Mouse (Mus musculus) embryonic facial prominence, embryonic 12.5 days (tissue): Measurements from ENCODE around the gene Evpl. TPM values are rescaled to one million over a fixed set of nuclear protein-coding genes. Genes with fewer than 3 reads are reported as not detected.

ENCODE experiments used
- ATAC-seq: fragments of 200-750 bp; cut with Nextera tagmentation; 2 replicates; pipeline ENCODE4 v1.8.0; 2017; ENCODE audit not compliant: insufficient number of reproducible peaks, insufficient read depth, low FRiP score, low TSS enrichment
- H3K27ac ChIP-seq: fragments of 300-500 bp; sonication (generic); 2 replicates; pipeline ENCODE4 v1.5.1; 2016; ENCODE audit warnings: mild to moderate bottlenecking
- H3K27me3 ChIP-seq: fragments of 300-500 bp; sonication (generic); 2 replicates; pipeline ENCODE4 v1.6.1; 2016; ENCODE audit warnings: mild to moderate bottlenecking, moderate library complexity
- H3K36me3 ChIP-seq: fragments of 300-500 bp; sonication (generic); 2 replicates; pipeline ENCODE4 v1.6.1; 2016; ENCODE audit warnings: mild to moderate bottlenecking
- H3K4me1 ChIP-seq: fragments of 300-500 bp; sonication (generic); 2 replicates; pipeline ENCODE4 v1.6.1; 2016
- H3K4me2 ChIP-seq: fragments of 300-500 bp; sonication (generic); replicated peaks from 2 replicates; pipeline ENCODE4 v1.6.1; 2016; ENCODE audit warnings: mild to moderate bottlenecking, moderate library complexity
- H3K4me3 ChIP-seq: fragments of 300-500 bp; sonication (generic); 2 replicates; pipeline ENCODE4 v1.5.1; 2016; ENCODE audit warnings: mild to moderate bottlenecking
- H3K9ac ChIP-seq: fragments of 300-500 bp; sonication (generic); 2 replicates; pipeline ENCODE4 v1.6.1; 2016; ENCODE audit warnings: mild to moderate bottlenecking, moderate library complexity
- H3K9me3 ChIP-seq: fragments of 300-500 bp; sonication (generic); 2 replicates; pipeline ENCODE4 v1.6.1; 2016; ENCODE audit warnings: mild to moderate bottlenecking, moderate library complexity
- WGBS: fragments of 180-500 bp; shearing (Covaris S2); methylation state at CpG from one replicate; pipeline ENCODE4 v1.1.7; 2016; 5-methylcytosine and 5-hydroxymethylcytosine counted together
- polyA plus RNA-seq: library from polyadenylated mRNA; unstranded; fragments of >200 nt; fragmentation: Nextera tagmentation; extraction: Ambion mirVana; gene quantifications from 2 replicates; pipeline ENCODE4 v1.2.1, GENCODE M21; 2016

The Evpl gene
- polyA plus RNA-seq, 1 experiment from 2014 or later: 3.1 TPM

GRCm38 (mm10) chr11:116187226-116187930 lies 50.5 kb downstream of the Evpl start:
- Histone ChIP-seq H3K27ac (peak overlapping the region; percentile 17; the same call in 1 of the 2 replicates), H3K4me2 (no peak overlapping the region), H3K4me3 (no peak overlapping the region), H3K9me3 (no peaks in the 10 kb centered on the region), H3K4me1 (peaks cover 4% of the 10 kb centered on the region; the same call in 1 of the 2 replicates), H3K36me3 (peaks cover 39% of the 10 kb centered on the region), H3K9ac (no peak overlapping the region), H3K27me3 (no peaks in the 10 kb centered on the region)
- 53% methylated on average over 11 of the region's 11 CpGs for WGBS
- ATAC-seq: no peak

DNA sequence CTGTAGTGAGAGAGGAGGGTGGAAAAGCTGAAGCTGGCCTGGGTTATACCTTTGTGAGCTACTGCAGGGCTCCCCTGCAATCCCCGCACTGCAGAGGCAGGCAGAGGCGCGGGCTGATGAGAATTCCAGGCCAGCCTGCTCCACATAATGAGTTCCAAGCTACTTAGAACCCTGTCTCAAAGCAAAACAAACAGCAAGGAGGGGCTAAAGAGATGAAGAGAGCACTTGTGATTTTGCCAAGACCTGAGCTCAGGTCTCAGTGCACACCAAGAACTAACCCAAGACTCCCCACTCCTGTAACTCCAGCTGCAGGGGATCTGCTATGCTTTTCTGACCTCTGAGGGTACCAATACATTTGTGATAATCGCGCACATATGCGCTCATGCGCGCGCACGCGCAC lies 51.5 kb downstream of the Evpl start:
- no peak for ATAC-seq
- H3K27me3 ChIP-seq: no peaks in the 10 kb centered on the region
- no peak overlapping the region for H3K9ac ChIP-seq
- H3K4me3 ChIP-seq: no peak overlapping the region
- no peaks in the 10 kb centered on the region for H3K9me3 ChIP-seq
- WGBS: 65% methylated on average over 11 of the region's 11 CpGs
- peak overlapping the region; percentile 55 for H3K27ac ChIP-seq
- no peak overlapping the region for H3K4me2 ChIP-seq
- H3K4me1 ChIP-seq: peaks cover 4% of the 10 kb centered on the region; the same call in 1 of the 2 replicates
- H3K36me3 ChIP-seq: peaks cover 35% of the 10 kb centered on the region

DNA sequence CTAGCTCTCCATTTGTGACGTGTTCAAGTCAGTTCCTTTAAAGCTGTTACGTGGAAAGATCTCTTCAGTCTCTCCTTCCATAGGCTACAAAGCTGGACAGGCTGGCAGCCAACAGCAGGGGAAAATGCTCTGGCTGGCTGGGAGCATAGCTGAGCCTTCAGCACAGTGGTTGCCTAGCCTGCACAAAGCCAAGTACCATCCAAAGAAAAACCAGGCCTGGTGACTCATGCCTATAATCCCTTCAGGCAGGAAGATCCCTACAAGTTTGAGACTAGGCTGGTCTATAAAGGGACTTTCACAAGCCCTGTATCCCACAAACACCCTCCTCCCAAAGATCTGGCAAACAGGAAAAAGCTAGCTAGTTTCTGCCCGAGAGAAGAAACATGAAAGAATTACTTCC lies 52.0 kb downstream of the Evpl start:
- no peak overlapping the region for H3K9ac ChIP-seq
- no peaks in the 10 kb centered on the region for H3K27me3 ChIP-seq
- H3K4me3 ChIP-seq: no peak overlapping the region
- no peak for ATAC-seq
- peak overlapping the region; percentile 55; the same call in 1 of the 2 replicates for H3K27ac ChIP-seq
- no peaks in the 10 kb centered on the region for H3K9me3 ChIP-seq
- H3K4me2 ChIP-seq: no peak overlapping the region
- H3K4me1 ChIP-seq: peaks cover 4% of the 10 kb centered on the region; the same call in 1 of the 2 replicates
- WGBS: 73% methylated on average over 3 of the region's 3 CpGs
- H3K36me3 ChIP-seq: peaks cover 31% of the 10 kb centered on the region

- no peaks in the 10 kb centered on the region for H3K9me3 ChIP-seq
- peaks cover 69% of the 10 kb centered on the region for H3K36me3 ChIP-seq
- H3K4me1 ChIP-seq: no peaks in the 10 kb centered on the region
- H3K27ac ChIP-seq: no peak overlapping the region
- H3K9ac ChIP-seq: no peak overlapping the region
- H3K4me3 ChIP-seq: no peak overlapping the region
- ATAC-seq: no peak
- H3K4me2 ChIP-seq: no peak overlapping the region
- 86% methylated on average over 20 of the region's 20 CpGs for WGBS
- H3K27me3 ChIP-seq: no peaks in the 10 kb centered on the region
Measured at GRCm38 (mm10) chr11:116178411-116179121, 59.3 kb downstream of the Evpl start.

- H3K4me3 ChIP-seq: no peak overlapping the region
- ATAC-seq: no peak
- H3K27me3 ChIP-seq: no peaks in the 10 kb centered on the region
- H3K36me3 ChIP-seq: peaks cover 77% of the 10 kb centered on the region
- no peak overlapping the region for H3K9ac ChIP-seq
- no peaks in the 10 kb centered on the region for H3K4me1 ChIP-seq
- H3K9me3 ChIP-seq: no peaks in the 10 kb centered on the region
- no peak overlapping the region for H3K4me2 ChIP-seq
- 87% methylated on average over 7 of the region's 7 CpGs for whole genome bisulfite sequencing
- no peak overlapping the region for H3K27ac ChIP-seq
Measured at GRCm38 (mm10) chr11:116176010-116176409, 61.9 kb downstream of the Evpl start.

DNA sequence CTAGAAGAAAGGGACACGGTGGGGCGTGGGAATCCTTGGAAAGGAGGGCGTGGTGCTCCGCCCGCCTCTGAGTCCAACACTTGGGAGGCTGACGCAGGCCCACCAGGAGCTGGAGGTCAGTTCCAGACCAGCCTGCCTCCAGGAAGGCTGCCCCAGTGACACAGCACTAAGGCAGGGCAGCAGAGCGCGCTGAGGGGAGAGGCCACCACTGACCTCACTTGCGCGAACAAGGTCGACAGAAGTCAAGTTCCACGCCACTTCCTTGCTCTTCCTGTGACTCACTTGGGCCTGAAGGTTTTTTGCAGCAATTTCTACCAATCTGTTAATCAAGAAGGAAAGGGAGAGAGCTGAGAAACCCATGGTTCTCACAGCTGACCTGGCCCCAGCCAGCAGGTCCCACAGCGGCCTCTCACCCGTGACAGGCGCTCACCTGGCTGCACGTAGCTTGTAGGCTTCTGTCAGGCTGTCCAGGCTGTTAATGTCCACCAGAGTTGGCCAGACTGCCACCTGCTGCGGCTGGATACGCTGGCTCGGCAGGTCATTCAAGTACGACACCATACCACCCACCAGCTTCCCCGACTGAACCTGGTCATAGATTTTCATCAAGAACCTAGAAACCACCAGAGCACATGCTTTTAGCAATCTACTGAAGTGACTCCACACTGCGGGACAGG lies 63.0 kb downstream of the Evpl start:
- H3K27me3 ChIP-seq: no peaks in the 10 kb centered on the region
- no peaks in the 10 kb centered on the region for H3K9me3 ChIP-seq
- no peak overlapping the region for H3K27ac ChIP-seq
- H3K4me1 ChIP-seq: no peaks in the 10 kb centered on the region
- H3K36me3 ChIP-seq: peaks cover 67% of the 10 kb centered on the region
- no peak overlapping the region for H3K9ac ChIP-seq
- no peak overlapping the region for H3K4me2 ChIP-seq
- ATAC-seq: no peak
- H3K4me3 ChIP-seq: no peak overlapping the region
- 93% methylated on average over 22 of the region's 22 CpGs for WGBS

GRCm38 (mm10) chr11:116171959-116172358 lies 65.9 kb downstream of the Evpl start:
- no peak for ATAC-seq
- Histone ChIP-seq H3K36me3 (peaks cover 40% of the 10 kb centered on the region), H3K4me3 (no peak overlapping the region), H3K4me2 (no peak overlapping the region), H3K4me1 (peaks cover 1% of the 10 kb centered on the region), H3K9ac (no peak overlapping the region), H3K27ac (no peak overlapping the region), H3K9me3 (no peaks in the 10 kb centered on the region), H3K27me3 (no peaks in the 10 kb centered on the region)
- 80% methylated on average over 2 of the region's 2 CpGs for WGBS

Other genes with a start within 250 kb of the Evpl start
- 165 and 169 TPM in 2 replicates for gene Galk1, start 225.4 kb downstream of the Evpl start, polyA plus RNA-seq
- gene H3f3b, start 210.1 kb downstream of the Evpl start, polyA plus RNA-seq: 2,246 and 2,293 TPM in 2 replicates
- gene Unk, start 207.8 kb downstream of the Evpl start, polyA plus RNA-seq: 43.6 and 44.1 TPM in 2 replicates
- gene Unc13d, start 160.1 kb downstream of the Evpl start, polyA plus RNA-seq: 1.3 and 1.8 TPM in 2 replicates
- 44.9 and 48.3 TPM in 2 replicates for gene Wbp2, start 151.1 kb downstream of the Evpl start, polyA plus RNA-seq
- gene Trim47, start 110.9 kb downstream of the Evpl start, polyA plus RNA-seq: 6.9 and 9.1 TPM in 2 replicates
- 2.3 and 2.6 TPM in 2 replicates for gene Trim65, start 106.9 kb downstream of the Evpl start, polyA plus RNA-seq
- gene Mrpl38, start 99.2 kb downstream of the Evpl start, polyA plus RNA-seq: 83.7 and 89.2 TPM in 2 replicates
- 61.2 and 61.3 TPM in 2 replicates for gene Fbf1, start 69.9 kb downstream of the Evpl start, polyA plus RNA-seq
- 66.5 and 71.9 TPM in 2 replicates for gene Ten1, start 39.2 kb downstream of the Evpl start, polyA plus RNA-seq
- 25.8 and 26.4 TPM in 2 replicates for gene Acox1, start 39.0 kb downstream of the Evpl start, polyA plus RNA-seq
- 105 and 107 TPM in 2 replicates for gene Srp68, start 36.1 kb upstream of the Evpl start, polyA plus RNA-seq
- 0.47 and 0.56 TPM in 2 replicates for gene Galr2, start 42.9 kb upstream of the Evpl start, polyA plus RNA-seq
- gene Exoc7, start 69.2 kb upstream of the Evpl start, polyA plus RNA-seq: 78.8 and 83.9 TPM in 2 replicates
- 1.0 and 1.8 TPM in 2 replicates for gene Foxj1, start 97.3 kb upstream of the Evpl start, polyA plus RNA-seq
- gene Rnf157, start 175.0 kb upstream of the Evpl start, polyA plus RNA-seq: 27.4 and 33.3 TPM in 2 replicates
- 32.3 and 44.1 TPM in 2 replicates for gene Ubald2, start 196.0 kb upstream of the Evpl start, polyA plus RNA-seq
- 0.14 and 0.39 TPM in 2 replicates for gene Qrich2, start 228.2 kb upstream of the Evpl start, polyA plus RNA-seq